Mouse (Mus musculus) midbrain, embryonic 15.5 days (tissue): ENCODE measurements around the gene Dusp5. TPM values are rescaled to one million over a fixed set of nuclear protein-coding genes. Genes with fewer than 3 reads are reported as not detected.

Experiments used
- polyA plus RNA-seq: library from polyadenylated mRNA; unstranded; fragments of >200 nt; fragmentation: Nextera tagmentation; extraction: Ambion mirVana; gene quantifications from 2 replicates; pipeline ENCODE4 v1.2.1, GENCODE M21; 2015

The Dusp5 gene
- polyA plus RNA-seq, 1 experiment from 2014 or later = 2.7 TPM

Other genes starting within 250 kb of the Dusp5 start
- 49.6 and 53.3 TPM in 2 replicates for gene Mxi1, start 218.6 kb upstream of the Dusp5 start, polyA plus RNA-seq
- gene Gm10197, start 157.3 kb upstream of the Dusp5 start, polyA plus RNA-seq = 7.7 TPM in 1 of 2 replicates, not detected in the other
- 31.9 and 32.4 TPM in 2 replicates for gene Smndc1, start 138.5 kb upstream of the Dusp5 start, polyA plus RNA-seq
- 219 and 237 TPM in 2 replicates for gene Nutf2-ps1, start 60.0 kb downstream of the Dusp5 start, polyA plus RNA-seq
- 60.0 and 61.1 TPM in 2 replicates for gene Smc3, start 71.3 kb downstream of the Dusp5 start, polyA plus RNA-seq
- gene Rbm20, start 148.2 kb downstream of the Dusp5 start, polyA plus RNA-seq = 0.87 and 1.0 TPM in 2 replicates